Mouse (Mus musculus) right cerebral cortex, postnatal 36 days (tissue): Measurements from ENCODE around the gene Ktn1.

ENCODE experiments used
- DNase-seq, 2 experiments: peaks; one replicate each; pipeline ENCODE4 v3.0.0; 2022; ENCODE audit warnings: low spot score in 2 of 2, mixed read lengths in 1 of 2

Gene Ktn1

DNA sequence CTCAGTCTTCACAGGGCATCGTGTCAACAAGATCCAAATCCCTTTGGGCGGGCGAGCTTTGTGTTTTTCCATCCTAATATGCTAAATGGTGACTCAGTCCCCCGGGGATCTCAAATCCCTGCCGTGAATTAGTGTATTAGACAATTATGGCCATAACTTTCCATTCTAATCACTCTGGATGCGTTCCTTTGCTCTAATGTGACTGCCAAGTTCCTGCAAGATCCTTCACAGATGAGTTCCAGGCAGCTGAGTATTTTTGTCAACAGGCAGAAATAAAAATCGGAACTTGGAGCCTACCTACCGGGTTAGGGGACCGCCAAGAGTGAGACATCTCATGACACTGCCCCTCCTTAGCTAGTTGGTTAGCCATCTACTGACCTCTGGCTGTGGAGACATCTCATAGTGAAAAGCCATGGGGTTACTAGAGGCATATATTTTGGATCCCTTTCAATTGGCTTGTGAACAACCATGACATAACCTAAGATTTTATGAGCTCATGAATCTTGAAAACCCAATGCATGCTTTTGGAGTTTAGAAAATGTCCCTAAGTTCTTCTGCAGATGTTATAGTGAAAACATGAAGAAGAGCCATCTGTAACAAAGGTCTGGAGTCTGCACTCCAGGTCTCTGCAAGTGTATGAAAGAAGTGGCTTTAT lies 108.3 kb downstream of the Ktn1 start:
- no peak for DNase-seq

DNA sequence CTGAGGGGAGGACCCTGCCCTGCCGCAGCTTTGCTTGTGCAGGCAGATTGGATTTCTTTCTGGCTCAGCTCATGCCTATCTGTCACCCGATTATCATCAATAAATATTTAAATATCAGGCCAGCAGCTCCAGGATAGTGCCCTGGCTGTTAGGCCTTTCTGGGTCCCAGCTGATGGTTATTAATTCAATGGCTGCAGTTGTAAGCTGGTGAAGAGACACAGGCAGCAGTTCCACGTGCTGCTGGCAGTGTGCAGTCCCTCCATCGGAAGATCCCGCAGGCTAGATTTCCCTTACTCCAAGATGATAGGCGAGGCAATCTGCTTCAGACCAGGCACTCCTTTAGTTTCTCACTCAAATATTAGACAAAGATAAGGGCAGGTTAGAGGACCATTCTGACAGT lies 116.9 kb downstream of the Ktn1 start:
- DNase-seq = no peak

DNA sequence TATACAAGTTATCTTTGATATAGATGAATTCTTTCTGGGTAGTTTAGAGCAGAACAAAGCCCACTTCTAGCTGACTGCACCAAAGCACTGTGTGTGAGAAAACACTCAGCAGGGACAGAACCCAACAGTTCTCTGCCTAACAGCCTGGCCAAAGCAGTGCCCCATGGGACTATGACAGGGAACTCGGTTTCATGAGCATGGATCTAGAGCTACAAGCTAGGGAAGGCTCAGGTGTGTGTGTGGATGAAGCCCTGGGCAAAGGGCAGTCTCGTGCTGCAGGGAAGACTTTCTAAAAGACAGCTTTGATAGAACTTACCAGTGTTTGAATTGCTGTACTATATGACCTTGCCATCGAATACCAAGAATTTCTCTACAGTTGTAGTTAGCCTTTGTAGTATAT lies 117.5 kb downstream of the Ktn1 start:
- no peak for DNase-seq

DNA sequence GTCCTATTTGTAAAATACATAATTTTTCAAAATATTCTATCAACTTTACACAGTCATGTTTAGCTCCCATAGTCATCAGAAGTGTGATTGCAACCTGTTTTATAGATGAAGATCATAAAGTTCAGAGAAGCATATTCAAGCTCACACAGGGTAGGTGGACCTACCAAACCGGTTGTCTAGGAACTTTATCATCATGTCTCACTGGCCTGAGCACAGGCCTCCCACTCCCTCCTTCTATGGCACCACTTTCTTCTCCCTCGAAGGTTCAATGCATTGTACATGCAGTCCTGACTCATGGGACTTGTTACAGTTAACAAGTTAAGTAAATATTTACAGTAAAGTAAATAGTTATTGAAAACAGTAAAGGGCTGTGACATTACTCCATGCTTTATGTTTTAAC lies 118.1 kb downstream of the Ktn1 start:
- DNase-seq = no peak

DNA sequence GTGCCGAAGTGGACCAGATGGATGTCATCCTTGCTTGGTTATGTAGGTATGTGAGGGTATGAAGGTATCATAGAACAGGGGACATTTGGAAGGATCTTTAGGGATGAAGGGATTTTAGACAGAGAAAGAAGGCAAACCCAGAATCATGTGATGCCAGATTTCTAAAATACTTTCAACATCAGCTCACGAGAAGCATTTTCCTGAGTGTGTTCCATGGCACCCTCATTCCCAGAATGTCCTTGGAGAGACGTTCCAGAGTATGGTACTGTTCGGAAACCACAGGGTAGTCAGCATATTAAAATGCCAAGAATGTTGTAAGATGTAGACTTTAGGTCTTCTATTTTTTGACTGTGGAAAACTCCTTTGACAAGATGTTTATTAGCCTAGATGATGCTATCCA lies 123.2 kb downstream of the Ktn1 start:
- DNase-seq = no peak

DNA sequence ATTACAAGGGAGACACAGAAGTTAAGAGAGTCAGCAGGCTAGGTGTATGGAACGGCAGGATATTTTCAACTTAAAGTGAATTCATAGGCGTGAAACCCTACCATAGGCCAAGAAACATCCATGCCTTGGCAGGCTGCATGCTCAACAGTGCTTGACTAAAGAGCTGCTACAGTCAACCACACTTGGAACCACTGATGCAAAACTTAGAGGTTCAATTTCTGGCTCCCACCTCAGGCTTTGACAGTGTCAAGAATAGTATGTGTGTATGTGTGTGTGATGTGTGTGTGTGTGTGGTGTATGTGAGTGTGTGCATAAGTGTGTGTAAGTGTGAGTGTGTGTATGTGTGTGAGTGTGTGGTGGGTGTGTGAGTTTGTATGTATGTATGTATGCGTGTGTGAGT lies 127.3 kb downstream of the Ktn1 start:
- no peak for DNase-seq

DNA sequence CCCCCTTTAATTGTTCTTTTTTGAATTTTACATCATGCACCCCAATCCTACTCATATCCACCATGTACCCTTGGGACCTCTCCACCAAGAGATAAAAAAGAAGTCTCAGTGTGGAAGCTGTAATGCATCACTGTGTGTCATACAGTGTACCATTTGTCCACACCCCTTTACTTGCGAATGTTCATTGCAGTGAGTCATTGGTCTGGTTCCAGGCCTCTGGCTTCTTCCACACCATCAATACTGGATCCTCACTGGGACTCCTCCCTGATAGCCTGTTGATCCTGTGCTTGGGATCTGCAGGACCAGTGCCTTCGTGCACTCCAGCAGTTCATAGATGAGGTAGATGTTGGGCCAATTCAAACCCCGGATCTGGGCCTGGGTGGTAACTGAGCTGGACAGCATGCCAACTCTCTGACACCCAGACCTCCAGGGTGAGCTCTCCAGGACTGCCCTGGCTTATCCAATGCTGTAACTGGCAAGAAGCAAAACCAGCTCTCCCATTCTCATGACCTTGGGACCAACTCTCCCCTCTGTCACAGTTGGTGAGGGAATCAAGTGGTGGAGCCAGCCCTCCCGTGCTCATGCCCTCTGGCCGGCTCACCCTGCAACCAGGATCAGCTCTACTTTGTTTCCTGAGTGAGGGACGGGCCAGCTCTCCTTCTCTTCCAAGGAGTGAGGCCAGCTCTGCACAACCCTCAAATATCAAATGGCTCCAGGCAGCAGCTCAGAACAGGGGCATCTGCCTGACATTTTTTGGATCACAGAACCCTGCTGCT lies 128.2 kb downstream of the Ktn1 start:
- no peak for DNase-seq

DNA sequence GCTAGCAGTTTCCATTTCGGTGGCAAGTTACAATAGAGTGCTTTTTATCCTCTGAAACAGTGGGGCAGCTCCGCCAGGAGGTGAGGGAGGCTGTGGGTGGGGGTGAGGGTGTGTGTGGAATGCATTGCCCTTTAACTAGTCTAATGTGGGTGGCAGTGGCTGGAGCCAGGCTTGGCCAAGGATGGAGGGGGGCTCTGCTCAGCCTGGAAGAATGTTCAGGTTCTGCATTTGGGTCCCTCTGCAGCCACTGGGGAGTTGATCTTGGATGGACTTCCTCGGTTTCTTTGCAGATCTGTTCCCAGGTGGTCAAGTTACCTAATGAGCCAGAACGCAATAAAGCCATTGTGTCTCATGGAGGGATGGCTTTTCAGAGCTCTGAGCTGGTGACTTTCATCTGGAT lies 137.9 kb downstream of the Ktn1 start:
- DNase-seq = no peak
